Mouse (Mus musculus): ENCODE measurements around the gene Zfyve28. TPM values are rescaled to one million over a fixed set of nuclear protein-coding genes. Genes with fewer than 3 reads are reported as not detected.
A peak's percentile ranks its signal among the peaks of the same experiment; 100 is the strongest.

Gene Zfyve28
- polyA plus RNA-seq, 2 experiments = 0.07 TPM; not detected in 1

DNA sequence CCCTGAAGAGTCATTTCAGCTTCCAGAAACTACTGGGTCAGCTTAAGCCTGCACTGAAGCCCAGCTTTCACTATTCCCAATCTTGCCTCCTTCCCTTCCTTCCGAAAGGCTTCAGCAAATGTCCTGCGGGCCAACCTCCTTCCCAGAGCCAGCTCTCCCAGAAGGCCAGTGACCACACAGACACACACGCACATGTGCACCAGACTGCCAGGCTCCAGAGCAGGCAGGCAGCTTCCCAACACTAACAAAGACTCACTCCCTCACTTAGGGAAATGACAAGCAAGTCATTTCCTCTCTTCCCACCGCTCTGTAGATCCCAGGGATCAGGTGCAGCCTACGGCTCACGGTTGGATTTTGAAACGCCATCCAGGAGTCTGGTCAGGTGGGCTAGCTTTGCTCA lies 12.1 kb downstream of the Zfyve28 start:
- DNase-seq (ENCODE audit: low read depth in 3 of 3, low spot score in 3 of 3) = no peak
- H3K4me1 ChIP-seq (replicated peaks; ENCODE audit: control insufficient read depth in 2 of 2, insufficient read depth in 2 of 2, low read length in 1 of 2) = no peaks in the 10 kb centered on the region
- no peak overlapping the region for H3K9ac ChIP-seq (replicated peaks)
- ATAC-seq (ENCODE audit: insufficient read depth) = no peak
- no peaks in the 10 kb centered on the region for H3K27me3 ChIP-seq (ENCODE audit: control insufficient read depth, insufficient read depth, low read length)
- H3K36me3 ChIP-seq (replicated peaks; ENCODE audit: control insufficient read depth, insufficient read depth, low read depth) = no peaks in the 10 kb centered on the region
- no peak for TF ChIP-seq EP300 (IDR thresholded peaks at IDR 0.05; ENCODE audit: low read depth)
- no peak for TF ChIP-seq CTCF (IDR thresholded peaks at IDR 0.05; ENCODE audit: low read depth)
- H3K4me2 ChIP-seq (ENCODE audit: low read depth) = no peak overlapping the region
- no peaks in the 10 kb centered on the region for H3K9me3 ChIP-seq (ENCODE audit: control insufficient read depth, low read length)
- WGBS (ENCODE audit: insufficient replicate concordance) = 65% methylated on average over 7 of the region's 7 CpGs
- no peak overlapping the region for H3K27ac ChIP-seq
- no peak overlapping the region for H3K4me3 ChIP-seq (ENCODE audit: insufficient read depth in 1 of 2, low read depth in 2 of 2, low read length in 2 of 2)

GRCm38 (mm10) chr5:34274676-34275293 lies 13.5 kb downstream of the Zfyve28 start:
- no peaks in the 10 kb centered on the region for H3K27me3 ChIP-seq (ENCODE audit: control insufficient read depth, insufficient read depth, low read length)
- peaks cover 0 to 8% of the 10 kb centered on the region in 2 experiments; a peak in 2 of 4 replicates for H3K4me1 ChIP-seq (replicated peaks; ENCODE audit: control insufficient read depth in 2 of 2, insufficient read depth in 2 of 2, low read length in 1 of 2)
- TF ChIP-seq EP300 (IDR thresholded peaks at IDR 0.05; ENCODE audit: low read depth) (no peak), CTCF (IDR thresholded peaks at IDR 0.05; ENCODE audit: low read depth) (no peak)
- H3K36me3 ChIP-seq (replicated peaks; ENCODE audit: control insufficient read depth, insufficient read depth, low read depth) = no peaks in the 10 kb centered on the region
- no peak overlapping the region for H3K4me2 ChIP-seq (ENCODE audit: low read depth)
- no peak overlapping the region for H3K27ac ChIP-seq
- no peak for ATAC-seq (ENCODE audit: insufficient read depth)
- H3K9ac ChIP-seq (replicated peaks) = no peak overlapping the region
- H3K9me3 ChIP-seq (ENCODE audit: control insufficient read depth, low read length) = no peaks in the 10 kb centered on the region
- DNase-seq (ENCODE audit: low read depth in 3 of 3, low spot score in 3 of 3) = no peak
- 63% methylated on average over 10 of the region's 10 CpGs for WGBS (ENCODE audit: insufficient replicate concordance)
- H3K4me3 ChIP-seq (ENCODE audit: insufficient read depth in 1 of 2, low read depth in 2 of 2, low read length in 2 of 2) = no peak overlapping the region

GRCm38 (mm10) chr5:34274268-34274667 lies 14.0 kb downstream of the Zfyve28 start:
- ATAC-seq (ENCODE audit: insufficient read depth) (no peak), DNase-seq (ENCODE audit: low read depth in 3 of 3, low spot score in 3 of 3) (no peak)
- no peak overlapping the region for H3K4me2 ChIP-seq (ENCODE audit: low read depth)
- no peaks in the 10 kb centered on the region for H3K36me3 ChIP-seq (replicated peaks; ENCODE audit: control insufficient read depth, insufficient read depth, low read depth)
- no peaks in the 10 kb centered on the region for H3K9me3 ChIP-seq (ENCODE audit: control insufficient read depth, low read length)
- 71% methylated on average over 3 of the region's 3 CpGs for WGBS (ENCODE audit: insufficient replicate concordance)
- TF ChIP-seq CTCF (IDR thresholded peaks at IDR 0.05; ENCODE audit: low read depth) (no peak), EP300 (IDR thresholded peaks at IDR 0.05; ENCODE audit: low read depth) (no peak)
- no peak overlapping the region for H3K9ac ChIP-seq (replicated peaks)
- H3K27ac ChIP-seq = no peak overlapping the region
- H3K27me3 ChIP-seq (ENCODE audit: control insufficient read depth, insufficient read depth, low read length) = no peaks in the 10 kb centered on the region
- H3K4me1 ChIP-seq (replicated peaks; ENCODE audit: control insufficient read depth in 2 of 2, insufficient read depth in 2 of 2, low read length in 1 of 2) = peaks cover 0 to 13% of the 10 kb centered on the region in 2 experiments; a peak in 2 of 4 replicates
- no peak overlapping the region for H3K4me3 ChIP-seq (ENCODE audit: insufficient read depth in 1 of 2, low read depth in 2 of 2, low read length in 2 of 2)

GRCm38 (mm10) chr5:34273251-34273681 lies 15.0 kb downstream of the Zfyve28 start:
- no peak overlapping the region for H3K9ac ChIP-seq (replicated peaks)
- no peaks in the 10 kb centered on the region for H3K9me3 ChIP-seq (ENCODE audit: control insufficient read depth, low read length)
- no peak for ATAC-seq (ENCODE audit: insufficient read depth)
- no peak overlapping the region for H3K4me3 ChIP-seq (ENCODE audit: insufficient read depth in 1 of 2, low read depth in 2 of 2, low read length in 2 of 2)
- H3K27me3 ChIP-seq (ENCODE audit: control insufficient read depth, insufficient read depth, low read length) = no peaks in the 10 kb centered on the region
- no peaks in the 10 kb centered on the region for H3K36me3 ChIP-seq (replicated peaks; ENCODE audit: control insufficient read depth, insufficient read depth, low read depth)
- no peak overlapping the region for H3K27ac ChIP-seq
- H3K4me2 ChIP-seq (ENCODE audit: low read depth) = no peak overlapping the region
- DNase-seq (ENCODE audit: low read depth in 3 of 3, low spot score in 3 of 3) = no peak
- TF ChIP-seq CTCF (IDR thresholded peaks at IDR 0.05; ENCODE audit: low read depth) (no peak), EP300 (IDR thresholded peaks at IDR 0.05; ENCODE audit: low read depth) (no peak)
- WGBS (ENCODE audit: insufficient replicate concordance) = 70% methylated on average over 5 of the region's 5 CpGs
- H3K4me1 ChIP-seq (replicated peaks; ENCODE audit: control insufficient read depth in 2 of 2, insufficient read depth in 2 of 2, low read length in 1 of 2) = peaks cover 0 to 14% of the 10 kb centered on the region in 2 experiments; a peak in 2 of 4 replicates

DNA sequence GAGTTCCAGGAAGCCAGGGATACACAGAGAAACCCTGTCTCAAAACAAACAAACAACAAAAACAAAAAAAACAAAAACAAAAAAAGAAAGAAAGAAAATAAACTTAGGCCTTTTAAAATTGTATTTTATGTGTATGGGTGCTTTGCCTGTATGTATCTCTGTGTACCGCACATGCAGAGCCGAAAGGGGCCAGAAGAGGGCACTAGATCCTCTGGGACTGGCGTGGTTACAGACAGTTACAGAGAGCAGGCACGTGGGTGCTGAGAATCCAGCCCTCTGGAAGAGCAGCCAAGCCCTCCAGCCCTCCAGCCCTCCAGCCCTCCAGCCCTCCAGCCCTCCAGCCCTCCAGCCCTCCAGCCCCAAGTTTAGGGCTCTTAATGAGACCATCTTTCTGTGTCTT lies 16.5 kb downstream of the Zfyve28 start:
- Histone ChIP-seq H3K27ac (no peak overlapping the region), H3K36me3 (replicated peaks; ENCODE audit: control insufficient read depth, insufficient read depth, low read depth) (no peaks in the 10 kb centered on the region), H3K4me1 (replicated peaks; ENCODE audit: control insufficient read depth in 2 of 2, insufficient read depth in 2 of 2, low read length in 1 of 2) (peaks cover 0 to 14% of the 10 kb centered on the region in 2 experiments; a peak in 2 of 4 replicates), H3K9me3 (ENCODE audit: control insufficient read depth, low read length) (no peaks in the 10 kb centered on the region), H3K9ac (replicated peaks) (no peak overlapping the region), H3K4me2 (ENCODE audit: low read depth) (no peak overlapping the region), H3K27me3 (ENCODE audit: control insufficient read depth, insufficient read depth, low read length) (no peaks in the 10 kb centered on the region), H3K4me3 (ENCODE audit: insufficient read depth in 1 of 2, low read depth in 2 of 2, low read length in 2 of 2) (no peak overlapping the region)
- WGBS (ENCODE audit: insufficient replicate concordance) = 27% methylated on average over 4 of the region's 4 CpGs
- ATAC-seq (ENCODE audit: insufficient read depth) (no peak), DNase-seq (ENCODE audit: low read depth in 3 of 3, low spot score in 3 of 3) (peak; percentile 11 to 22 (median 20))
- TF ChIP-seq EP300 (IDR thresholded peaks at IDR 0.05; ENCODE audit: low read depth) = no peak
- TF ChIP-seq CTCF (IDR thresholded peaks at IDR 0.05; ENCODE audit: low read depth) = peak; percentile 79
